Mouse (Mus musculus) left cerebral cortex, adult 8-10 months (tissue): ENCODE data around the gene Acp4. TPM values are rescaled to one million over a fixed set of nuclear protein-coding genes. Genes with fewer than 3 reads are reported as not detected.
A peak's percentile ranks its signal among the peaks of the same experiment; 100 is the strongest.
"Not testable (repeated sequence)": the region's sequence is repeated elsewhere in the genome, so short reads cannot be mapped to it uniquely, and the experiment has no call there.

ENCODE experiments used
- DNase-seq, 2 experiments: peaks; one replicate each; pipeline ENCODE4 v3.0.0; 2022; ENCODE audit warnings: low spot score in 2 of 2
- total RNA-seq, 4 experiments: library from RNA; stranded (reverse); gene quantifications; 2 replicates each; pipeline ENCODE4 v1.2.4; 2022

The Acp4 gene
- total RNA-seq, 4 experiments from 2014 or later, result 0.21 TPM; not detected in 3

DNA sequence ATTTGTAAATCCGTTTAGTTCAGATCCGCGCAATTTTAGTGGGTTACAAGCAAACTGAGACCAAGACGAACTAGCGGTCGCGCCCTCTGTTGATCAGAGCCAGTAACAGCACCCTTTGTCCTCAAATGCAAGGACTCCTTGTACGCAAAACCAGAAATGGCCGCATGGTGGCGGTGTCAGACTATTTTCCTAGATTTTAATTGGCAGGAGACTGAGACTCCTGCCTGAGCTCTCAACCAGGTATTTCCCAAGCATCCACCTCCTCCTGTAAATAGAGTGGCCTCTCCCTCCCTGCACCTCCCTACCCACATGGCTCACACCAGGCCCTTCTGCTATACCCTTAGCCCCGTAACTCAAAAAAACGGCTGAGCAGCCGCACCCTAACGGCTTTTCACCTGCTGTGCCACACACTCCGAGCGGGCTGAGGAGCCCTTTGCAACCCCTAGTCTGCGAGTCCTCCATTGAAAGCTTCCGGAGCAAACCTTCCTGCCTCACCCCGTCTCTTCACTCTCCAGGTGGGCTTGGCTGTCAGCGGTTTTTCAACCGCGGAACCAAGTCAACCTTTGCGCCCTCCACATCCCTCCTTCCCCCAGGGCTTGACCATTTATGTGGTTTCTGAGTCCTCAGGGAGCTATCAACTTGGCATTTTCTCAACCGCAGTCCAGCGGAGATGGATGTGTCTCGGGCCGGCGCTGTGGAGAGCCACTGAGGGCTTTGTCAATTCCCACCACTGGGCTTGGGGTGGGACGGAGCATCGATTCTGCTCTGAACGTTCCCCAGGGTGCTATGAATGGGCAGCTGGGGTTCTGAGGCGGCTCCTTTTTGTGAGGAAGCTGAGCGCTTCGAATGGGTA, 5.8 kb upstream of the Acp4 start:
- peak; percentile 84 to 99 for DNase-seq

- DNase-seq, result no peak
Observed at GRCm38 (mm10) chr7:44261147-44261546, 4.0 kb upstream of the Acp4 start, which contains the start of gene Gm15517. TSS of gene Gm15517 (plus strand) at chr7:44261447.

GRCm38 (mm10) chr7:44260410-44260809, 3.2 kb upstream of the Acp4 start:
- DNase-seq, result no peak

GRCm38 (mm10) chr7:44254930-44255329, 2.2 kb downstream of the Acp4 start:
- no peak for DNase-seq

- no peak for DNase-seq
Observed at GRCm38 (mm10) chr7:44253023-44253616, 4.1 kb downstream of the Acp4 start.

- not testable (repeated sequence) for DNase-seq
Observed at GRCm38 (mm10) chr7:44250732-44251275, 6.4 kb downstream of the Acp4 start.

DNA sequence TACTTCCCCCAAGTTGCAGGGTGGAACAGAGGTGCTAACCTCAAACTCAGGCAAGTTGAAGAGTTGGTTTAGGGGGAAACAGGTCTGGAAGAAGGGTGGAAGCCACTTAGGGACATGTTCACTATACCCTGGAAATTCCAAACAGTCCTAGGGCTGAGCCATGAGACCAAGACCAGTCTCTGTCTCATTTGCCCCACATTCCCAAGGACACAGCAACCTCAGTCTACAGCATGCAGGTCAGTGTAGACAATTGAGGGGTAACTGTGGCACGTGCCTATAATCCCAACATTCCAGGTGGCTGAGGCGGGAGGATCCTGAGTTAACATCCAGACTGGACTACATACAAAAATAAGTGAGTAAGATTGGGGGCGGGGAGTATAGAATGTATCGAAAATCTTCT, 7.9 kb downstream of the Acp4 start:
- DNase-seq, result no peak

- no peak for DNase-seq
Observed at GRCm38 (mm10) chr7:44247971-44248370, 9.2 kb downstream of the Acp4 start.

DNA sequence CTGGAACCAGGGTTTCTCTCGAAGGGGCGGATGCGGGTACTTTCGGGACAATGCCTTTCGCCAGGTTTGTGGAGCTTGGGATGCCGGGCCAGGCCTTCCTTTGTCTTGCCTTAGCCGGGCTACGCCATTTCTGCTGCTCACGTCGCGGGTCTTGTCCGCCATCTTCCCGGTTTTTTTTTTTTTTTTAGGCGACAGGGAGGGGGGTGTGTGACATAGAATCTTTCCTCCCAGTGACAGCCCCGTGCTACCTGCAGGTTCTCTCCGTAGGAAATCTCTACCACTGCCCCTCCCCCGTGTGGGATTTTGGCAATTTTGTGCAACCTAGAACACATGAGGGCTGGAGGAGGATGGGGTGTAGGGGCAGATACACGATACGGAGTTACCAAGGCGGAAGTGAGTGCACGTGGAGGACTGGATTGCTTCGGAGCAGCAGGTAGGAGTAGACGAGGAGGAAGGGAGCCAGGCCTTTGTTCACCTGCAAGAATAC, 10.2 kb downstream of the Acp4 start:
- DNase-seq, result peak in 1 of 2 experiments; percentile 58

DNA sequence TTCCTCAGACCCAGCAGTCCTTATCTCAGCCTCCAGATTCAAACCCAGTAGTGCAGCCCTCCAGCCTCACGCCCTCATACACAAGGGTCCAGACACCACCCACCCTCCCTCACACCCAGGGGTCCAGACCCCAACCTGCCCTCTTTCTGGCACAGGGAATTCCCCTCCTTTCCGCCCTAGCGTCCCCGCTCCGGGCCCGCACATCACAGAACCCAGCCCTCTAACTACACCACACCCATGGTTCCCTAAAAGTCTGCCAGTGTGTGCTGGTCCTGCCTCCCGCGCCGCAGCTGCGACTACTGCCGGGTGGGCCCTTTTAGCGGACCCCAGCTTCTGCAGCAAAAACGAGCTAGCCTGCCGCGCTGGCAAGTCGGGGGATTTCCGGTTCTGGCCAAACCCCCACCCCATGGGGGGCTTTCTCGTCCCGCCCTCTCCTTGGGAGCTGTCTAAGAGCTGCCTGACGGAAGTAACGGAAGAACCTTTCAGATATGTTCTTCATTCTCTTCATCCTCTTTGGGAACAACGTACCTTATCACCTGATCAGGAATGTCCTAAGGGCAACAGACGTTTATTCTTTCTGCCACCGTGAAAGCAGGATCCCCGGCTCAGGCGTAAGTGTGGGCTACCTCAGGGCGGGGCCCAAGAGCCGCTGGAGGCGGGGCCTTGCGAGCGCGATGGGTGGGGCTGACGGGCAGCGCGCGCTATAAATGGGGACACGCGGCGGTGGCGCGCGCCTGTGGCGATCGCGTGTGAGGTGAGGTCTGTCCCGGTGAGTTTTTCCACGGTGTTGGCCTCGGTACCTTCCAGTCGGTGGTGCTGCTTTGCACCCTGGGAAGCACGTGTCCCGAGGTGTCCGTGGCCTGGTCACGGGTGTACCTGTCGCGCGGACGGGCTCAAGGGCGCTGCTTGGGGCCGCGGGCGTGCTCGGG, 10.9 kb downstream of the Acp4 start, which contains the start of the genes 1700028J19Rik and 2410002F23Rik:
Gene 1700028J19Rik, minus strand, starts transcription at position 641 of the 929 bp plus-strand sequence.
Gene 2410002F23Rik, plus strand, starts transcription at position 668 of the 929 bp plus-strand sequence.
- peak; percentile 86 to 87 for DNase-seq

DNA sequence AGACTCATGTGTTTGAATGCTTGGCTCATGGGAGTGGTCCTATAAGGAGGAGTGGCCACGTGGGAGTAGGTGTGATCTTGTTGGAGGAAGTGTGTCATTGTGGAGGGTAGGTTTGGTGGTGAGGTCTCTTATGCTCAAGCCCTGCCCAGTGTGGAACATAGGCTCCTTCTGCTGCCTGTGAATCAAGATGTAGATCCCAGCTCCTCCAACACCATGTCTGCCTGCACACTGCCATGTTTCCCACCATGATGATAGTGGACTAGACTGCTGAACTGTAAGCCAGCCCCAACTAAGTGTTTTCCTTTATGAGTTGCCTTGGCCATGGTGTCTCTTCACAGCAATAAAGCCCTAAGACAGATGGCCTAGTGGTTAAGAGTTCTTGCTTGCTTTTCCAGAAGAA, 13.1 kb downstream of the Acp4 start:
- no peak for DNase-seq

GRCm38 (mm10) chr7:44241163-44241562, 16.0 kb downstream of the Acp4 start:
- DNase-seq, result no peak

GRCm38 (mm10) chr7:44240712-44241111, 16.5 kb downstream of the Acp4 start:
- no peak for DNase-seq

DNA sequence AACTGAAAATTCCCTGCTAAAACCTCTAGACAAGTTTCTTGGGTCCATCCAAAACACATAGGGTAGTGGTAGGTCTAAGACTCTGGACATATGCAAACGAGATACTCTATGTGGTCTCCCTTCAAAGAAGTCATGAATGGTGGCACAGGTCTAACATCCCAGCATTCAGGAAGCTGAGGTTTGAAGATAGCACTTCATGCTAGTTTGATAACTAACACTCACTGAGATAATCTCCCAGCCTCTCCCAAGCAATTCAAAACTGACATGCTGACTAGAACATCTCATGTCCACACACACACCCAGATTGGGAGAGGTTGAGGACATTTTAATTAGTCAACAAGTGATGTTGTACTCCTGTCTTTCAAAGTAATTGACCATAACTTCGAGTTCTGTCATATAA, 17.3 kb downstream of the Acp4 start:
- no peak for DNase-seq

GRCm38 (mm10) chr7:44235909-44236308, 21.3 kb downstream of the Acp4 start, which contains the start of gene Gm36864:
TSS of gene Gm36864 (plus strand) at chr7:44236177.
- no peak for DNase-seq

DNA sequence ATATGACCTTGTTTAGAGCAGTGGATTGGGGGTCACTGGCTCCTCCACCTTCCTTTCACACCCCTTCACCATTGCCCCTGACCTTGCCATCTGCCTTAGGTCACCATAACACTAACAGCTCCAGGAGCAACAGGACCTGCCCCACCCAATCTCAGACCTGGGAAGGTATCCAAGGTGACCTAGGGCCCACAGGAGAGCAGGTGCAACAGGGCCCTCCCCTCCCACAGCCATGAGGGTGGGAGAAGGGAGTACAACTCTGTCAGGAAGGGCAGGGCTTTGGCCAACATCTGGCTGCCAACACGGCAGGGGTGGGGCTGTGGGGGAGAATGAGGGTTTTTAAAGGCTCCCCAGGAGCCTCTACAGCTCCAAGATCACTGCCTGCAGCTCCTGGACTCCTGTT, 32.1 kb downstream of the Acp4 start, which contains the start of gene Klk1:
Gene Klk1, plus strand, starts transcription at position 285 of the 400 bp plus-strand sequence.
- DNase-seq, result no peak

DNA sequence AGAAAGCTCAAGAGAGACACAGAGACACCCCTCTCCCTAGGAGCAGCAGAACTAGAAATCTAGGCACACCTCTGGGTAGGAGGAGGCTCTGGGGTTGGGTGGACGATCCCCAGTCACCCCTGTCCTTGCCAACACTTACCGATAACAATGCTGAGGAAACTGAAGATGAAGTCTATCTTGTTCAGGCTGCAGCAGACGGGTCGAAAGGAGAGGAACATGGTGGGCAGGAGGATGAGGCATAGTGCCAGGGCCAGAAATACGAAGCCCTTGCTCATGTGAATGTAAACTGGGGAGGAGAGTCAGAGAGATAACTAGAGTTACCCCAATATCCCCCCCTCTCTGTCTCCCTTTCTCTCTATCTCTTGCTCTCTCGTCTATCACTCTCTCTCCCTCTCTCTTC, 34.8 kb downstream of the Acp4 start:
- not testable (repeated sequence) for DNase-seq

GRCm38 (mm10) chr7:44221601-44222000, 35.6 kb downstream of the Acp4 start:
- not testable (repeated sequence) for DNase-seq

- DNase-seq, result no peak
Observed at GRCm38 (mm10) chr7:44215645-44216044, 41.5 kb downstream of the Acp4 start, which contains the start of gene Klk1b5. TSS of gene Klk1b5 (plus strand) at chr7:44215945.

DNA sequence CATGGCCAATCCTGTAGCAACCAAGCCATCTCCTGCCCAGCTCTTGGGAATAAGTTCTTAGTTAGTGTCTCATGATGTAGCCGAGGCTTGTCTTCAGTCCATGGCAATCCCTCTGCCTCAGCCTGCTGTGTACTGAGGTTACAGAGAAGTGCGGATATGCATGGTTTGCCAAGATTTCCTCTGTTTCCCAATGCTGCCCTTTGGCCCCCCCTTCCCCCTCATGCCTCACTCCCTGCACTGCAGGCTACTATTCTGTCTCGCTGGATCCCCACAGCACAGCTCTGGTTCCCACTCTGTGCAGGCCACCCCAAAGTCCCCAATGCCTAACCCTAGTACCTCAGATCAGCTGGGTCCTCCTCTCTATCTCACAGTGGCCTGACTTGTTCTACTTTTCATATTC, 48.9 kb downstream of the Acp4 start:
- DNase-seq, result no peak

DNA sequence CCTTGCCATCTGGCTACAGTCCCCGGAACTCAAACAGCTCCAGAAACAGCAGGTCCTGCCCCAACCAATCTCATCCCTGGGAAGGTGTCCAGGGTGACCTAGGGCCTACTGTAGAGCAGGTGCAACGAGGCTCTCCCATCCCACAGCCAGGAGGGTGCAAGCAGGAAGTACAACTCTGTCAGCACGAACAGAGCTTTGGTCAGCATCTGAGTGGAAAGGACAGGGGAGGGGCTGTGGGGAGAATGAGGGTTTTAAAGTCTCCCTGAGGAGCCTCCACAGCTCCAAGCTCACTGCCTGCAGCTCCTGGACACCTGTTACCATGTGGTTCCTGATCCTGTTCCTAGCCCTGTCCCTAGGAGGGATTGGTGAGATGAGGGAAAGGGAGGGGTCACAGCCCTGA, 50.0 kb downstream of the Acp4 start, which contains the start of gene Klk1b4:
Gene Klk1b4, plus strand, starts transcription at position 301 of the 400 bp plus-strand sequence.
- DNase-seq, result not testable (repeated sequence)
